Mouse (Mus musculus) right cerebral cortex, adult 2 months (tissue): ENCODE measurements around the gene Tcf7l2.
A peak's percentile ranks its signal among the peaks of the same experiment; 100 is the strongest.

Source experiments
- DNase-seq, 2 experiments: peaks; one replicate each; pipeline ENCODE4 v3.0.0; 2021 to 2022; ENCODE audit warnings: low spot score in 2 of 2

The Tcf7l2 gene

DNA sequence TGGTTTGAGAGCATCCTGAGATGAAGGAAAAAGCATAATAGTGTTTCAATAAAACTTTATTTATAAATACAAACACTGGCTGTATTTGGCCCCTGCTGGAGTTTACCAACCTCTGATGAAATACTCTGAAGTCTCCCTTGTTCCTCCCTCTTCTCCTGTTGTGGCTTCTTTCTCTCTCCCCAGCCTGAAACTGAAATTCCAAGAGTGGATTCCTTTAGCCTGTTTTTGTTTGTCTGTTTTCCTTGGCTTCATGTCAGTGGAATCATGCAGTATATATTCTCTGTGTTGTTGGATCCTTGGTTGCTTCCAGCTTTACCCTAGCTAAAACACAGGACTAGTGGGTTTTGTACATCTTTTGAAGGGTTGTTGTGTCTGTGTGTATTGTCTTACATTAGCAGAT, 16.5 kb downstream of the Tcf7l2 start:
- no peak for DNase-seq

DNA sequence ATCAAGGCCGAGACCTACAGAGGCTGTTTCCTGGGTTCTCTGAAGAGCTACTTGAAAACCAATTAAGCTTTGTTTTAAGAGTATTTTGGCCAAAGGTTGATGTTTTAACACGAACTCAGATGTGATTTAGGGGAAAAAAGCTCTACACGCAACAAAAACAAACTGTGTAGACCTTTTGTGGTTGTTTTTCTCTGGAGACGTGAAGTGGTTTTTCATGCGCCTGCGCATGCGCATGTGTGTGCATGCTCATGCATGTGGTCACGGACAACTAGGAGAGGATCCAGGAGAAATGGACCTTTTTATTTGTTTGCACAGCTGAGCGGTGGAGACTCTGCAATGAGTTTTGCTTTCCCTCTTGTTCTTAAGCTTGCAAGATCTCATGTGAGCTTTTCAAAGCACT, 17.4 kb downstream of the Tcf7l2 start:
- no peak for DNase-seq

GRCm38 (mm10) chr19:55761086-55761485, 19.5 kb downstream of the Tcf7l2 start:
- DNase-seq: no peak

GRCm38 (mm10) chr19:55762187-55762586, 20.6 kb downstream of the Tcf7l2 start:
- DNase-seq: no peak

- DNase-seq: no peak
Observed at GRCm38 (mm10) chr19:55765814-55766213, 24.2 kb downstream of the Tcf7l2 start.

GRCm38 (mm10) chr19:55767104-55767503, 25.5 kb downstream of the Tcf7l2 start:
- DNase-seq: no peak

DNA sequence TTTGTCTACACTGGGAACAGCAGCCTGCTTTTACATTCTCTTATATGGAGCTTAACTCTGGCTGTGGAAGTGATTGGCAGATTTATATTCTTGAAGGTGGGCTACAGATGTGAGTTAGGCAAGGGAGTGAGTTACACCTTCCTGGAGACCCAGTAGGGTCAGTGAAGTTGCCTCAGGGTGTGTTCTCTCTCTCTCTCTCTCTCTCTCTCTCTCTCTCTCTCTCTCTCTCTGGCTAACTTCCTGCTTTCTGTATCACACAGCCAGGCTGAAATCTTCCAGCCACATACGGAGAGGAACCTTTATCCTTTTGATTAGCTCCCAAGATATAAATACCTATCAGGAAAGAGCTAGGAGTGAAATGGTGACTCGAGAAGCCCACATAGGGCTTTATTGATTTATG, 26.0 kb downstream of the Tcf7l2 start:
- no peak for DNase-seq

GRCm38 (mm10) chr19:55768246-55768645, 26.6 kb downstream of the Tcf7l2 start:
- DNase-seq: no peak

GRCm38 (mm10) chr19:55768889-55769288, 27.3 kb downstream of the Tcf7l2 start:
- DNase-seq: no peak

DNA sequence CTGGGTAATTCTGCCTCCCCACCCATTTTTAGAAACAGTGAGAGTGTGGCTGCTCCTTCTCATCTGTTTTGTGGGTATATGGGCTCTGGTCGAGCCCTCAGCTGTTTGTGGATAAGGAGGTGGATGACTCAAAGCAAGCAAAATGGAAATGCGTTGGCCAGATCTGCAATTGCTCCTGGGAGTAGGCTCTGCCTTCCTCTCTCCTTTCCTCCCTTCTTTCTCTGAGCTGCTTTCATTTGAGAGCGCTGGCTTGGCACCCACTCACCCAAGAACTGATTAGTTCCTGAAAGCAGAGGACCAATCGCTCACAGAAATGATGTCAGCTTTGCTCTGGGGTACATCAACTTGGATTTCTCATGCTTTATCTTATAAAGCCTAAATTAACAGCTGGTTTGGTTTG, 32.7 kb downstream of the Tcf7l2 start:
- peak; percentile 7 to 23 for DNase-seq

DNA sequence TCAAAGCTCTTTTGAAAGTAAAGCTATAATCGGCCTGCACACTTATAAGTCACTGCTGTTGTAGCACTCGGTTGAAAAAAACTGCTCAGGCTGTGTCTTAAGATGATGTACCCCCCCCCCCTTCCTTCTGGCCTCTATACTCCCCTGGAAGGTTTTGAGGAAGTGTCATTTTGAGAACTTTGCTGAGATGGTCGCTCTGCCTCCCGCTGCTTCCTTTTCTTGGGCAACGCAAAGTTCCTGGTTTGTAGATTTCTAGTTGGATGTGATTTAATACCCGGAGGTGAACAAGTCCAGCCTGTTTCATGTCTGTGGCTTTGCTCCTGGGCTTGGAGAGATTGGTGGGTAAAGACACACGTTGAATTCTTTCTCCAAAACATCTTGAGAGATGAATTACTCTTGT, 33.2 kb downstream of the Tcf7l2 start:
- DNase-seq: no peak

- DNase-seq: no peak
Observed at GRCm38 (mm10) chr19:55779871-55780270, 38.3 kb downstream of the Tcf7l2 start.

DNA sequence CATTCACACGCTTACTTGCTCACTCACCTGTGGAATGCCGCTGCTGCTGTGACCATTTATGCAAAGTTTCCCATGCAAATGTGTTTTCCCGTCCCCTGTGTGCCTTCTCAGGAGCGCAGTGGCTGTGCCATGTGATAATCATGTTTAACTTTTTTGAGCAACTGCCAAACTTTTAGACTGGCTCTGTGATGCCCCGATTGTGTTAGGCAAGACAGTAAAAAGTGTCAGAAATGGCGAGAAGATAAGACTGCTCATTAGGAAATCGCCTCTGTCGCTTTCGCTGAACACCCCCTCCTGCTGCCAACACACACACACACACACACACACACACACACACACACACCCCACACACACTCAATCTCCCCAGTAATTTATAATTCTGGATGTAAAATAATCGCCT, 39.5 kb downstream of the Tcf7l2 start:
- DNase-seq: no peak

DNA sequence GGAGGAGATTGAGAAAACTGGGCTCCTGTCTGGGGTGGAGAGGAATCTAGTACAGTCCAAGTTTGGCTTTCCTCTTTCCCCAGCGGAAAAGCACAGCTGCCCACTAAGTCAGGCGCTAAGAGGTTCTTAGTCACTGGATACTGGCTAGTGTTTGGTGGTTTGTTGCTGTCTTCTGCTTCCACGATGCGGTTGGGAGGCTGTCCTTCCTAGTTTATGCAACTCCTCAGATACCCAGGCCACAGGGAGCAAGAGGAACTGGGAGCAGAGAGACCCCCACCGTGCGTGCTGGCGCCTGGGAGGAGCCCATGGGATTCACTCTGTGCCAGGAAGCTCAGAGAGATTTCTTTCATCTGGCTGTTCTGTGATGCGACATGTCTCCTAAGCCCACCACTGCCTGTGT, 40.1 kb downstream of the Tcf7l2 start:
- DNase-seq: no peak

GRCm38 (mm10) chr19:55784796-55785418, 43.3 kb downstream of the Tcf7l2 start:
- no peak for DNase-seq

- no peak for DNase-seq
Observed at GRCm38 (mm10) chr19:55787420-55787819, 45.8 kb downstream of the Tcf7l2 start.

- DNase-seq: no peak
Observed at GRCm38 (mm10) chr19:55788285-55788904, 46.8 kb downstream of the Tcf7l2 start.

- DNase-seq: no peak
Observed at GRCm38 (mm10) chr19:55788905-55789295, 47.3 kb downstream of the Tcf7l2 start.

- DNase-seq: no peak
Observed at GRCm38 (mm10) chr19:55789838-55790237, 48.2 kb downstream of the Tcf7l2 start.

DNA sequence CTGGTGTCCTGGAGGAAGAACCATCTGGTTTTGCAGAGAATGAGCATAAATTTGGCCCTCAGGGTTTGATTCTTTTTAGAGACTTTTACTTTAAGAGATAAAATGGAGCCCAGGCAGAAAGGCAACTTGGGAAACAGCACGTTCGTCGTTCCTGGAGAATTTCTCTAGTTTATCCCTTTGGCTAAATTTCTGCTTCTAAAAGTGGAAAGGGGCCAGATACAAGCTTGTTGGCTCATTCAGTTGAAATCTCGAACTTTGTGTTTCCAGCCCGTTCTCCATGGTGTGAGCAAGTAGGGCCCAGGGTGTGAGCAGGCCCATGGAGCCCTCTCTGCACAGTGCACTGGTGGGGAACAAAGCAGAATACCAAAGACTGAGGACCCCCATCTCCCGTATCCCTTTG, 49.7 kb downstream of the Tcf7l2 start:
- no peak for DNase-seq

DNA sequence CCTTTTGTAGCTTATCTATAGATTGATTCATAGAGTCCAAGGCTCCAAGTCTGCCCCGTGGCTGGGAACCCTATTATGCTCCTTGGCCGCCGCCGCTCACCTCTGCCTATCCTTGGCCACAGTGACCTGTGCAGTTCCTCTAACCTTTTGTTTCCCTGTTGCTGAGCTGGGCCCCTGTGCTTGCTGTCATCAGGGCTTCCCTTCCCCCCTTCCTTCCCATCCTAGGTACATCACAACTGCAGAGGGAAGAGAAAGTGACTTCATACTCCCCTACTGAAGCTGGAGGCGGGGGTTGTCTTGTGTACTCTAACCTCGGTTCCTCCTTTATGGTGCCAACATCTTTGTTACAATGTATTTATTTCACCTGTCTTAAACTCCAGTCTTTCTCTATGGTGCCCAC, 50.3 kb downstream of the Tcf7l2 start:
- no peak for DNase-seq

- no peak for DNase-seq
Observed at GRCm38 (mm10) chr19:55792571-55792970, 51.0 kb downstream of the Tcf7l2 start.

DNA sequence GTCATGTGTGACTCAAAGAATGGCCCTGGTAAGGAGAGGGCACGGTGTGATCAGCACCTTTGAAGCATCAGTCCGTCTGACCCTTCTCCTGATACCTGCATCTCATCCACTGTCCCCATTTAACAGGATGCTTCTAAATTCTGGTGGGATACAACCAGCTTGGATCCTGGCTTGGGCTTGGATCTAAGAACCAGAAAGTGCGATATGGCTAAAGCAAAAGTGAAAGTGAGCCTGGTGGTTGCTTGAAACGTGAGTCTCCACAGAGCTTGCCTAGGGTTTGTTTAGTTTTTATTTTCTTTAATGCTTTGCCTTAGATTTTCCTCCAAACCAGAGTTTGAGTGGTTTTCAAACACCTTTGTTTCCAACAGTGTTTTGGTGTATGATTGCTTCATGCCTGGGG, 51.4 kb downstream of the Tcf7l2 start:
- no peak for DNase-seq
